Mouse (Mus musculus): ENCODE measurements around the gene Mroh2a. TPM values are rescaled to one million over a fixed set of nuclear protein-coding genes. Genes with fewer than 3 reads are reported as not detected.

The Mroh2a gene
- polyA plus RNA-seq, 1 experiment from 2014 or later: 0.46 TPM

- Histone ChIP-seq H3K9ac (peak overlapping the region; percentile 79), H3K9me3 (replicated peaks) (no peaks in the 10 kb centered on the region), H3K36me3 (peaks cover 51% of the 10 kb centered on the region), H3K27ac (peak overlapping the region; percentile 85), H3K4me1 (peaks cover 40% of the 10 kb centered on the region), H3K4me2 (peak overlapping the region; percentile 63), H3K27me3 (replicated peaks) (no peaks in the 10 kb centered on the region), H3K4me3 (peak overlapping the region; percentile 64)
- ATAC-seq: no peak
- WGBS (ENCODE audit: insufficient replicate concordance): 61% methylated on average over 13 of the region's 13 CpGs
Observed at GRCm38 (mm10) chr1:88275698-88276523, 49.1 kb downstream of the Mroh2a start.

DNA sequence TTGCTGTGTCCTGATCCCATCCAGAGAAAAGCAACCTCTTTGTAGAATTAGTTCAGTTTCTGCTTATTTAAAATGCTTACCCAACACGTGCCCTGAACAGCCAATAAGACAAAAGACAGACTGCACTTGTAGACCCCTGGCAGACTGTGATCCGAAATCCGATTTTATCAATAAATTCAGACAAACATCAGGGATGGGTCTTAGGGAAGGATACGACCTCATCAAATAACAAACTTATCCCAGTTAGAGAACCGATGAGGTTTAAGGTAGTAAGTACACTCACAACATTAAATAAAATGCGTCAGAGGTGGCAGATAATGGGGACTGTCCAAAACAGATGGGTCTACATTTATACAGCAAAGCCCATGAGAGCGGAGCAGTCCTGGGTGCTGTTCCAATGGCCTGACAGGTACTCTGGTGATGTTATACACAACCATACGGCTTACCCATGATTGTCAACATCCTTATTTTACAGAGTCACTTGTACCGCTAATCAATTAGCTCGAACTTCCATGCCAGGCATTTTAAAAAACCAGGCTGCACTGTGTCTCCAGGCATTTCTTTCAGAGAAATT is 49.8 kb downstream of the Mroh2a start:
- H3K4me1 ChIP-seq: peaks cover 40% of the 10 kb centered on the region
- WGBS (ENCODE audit: insufficient replicate concordance): 17% methylated on average over 10 of the region's 10 CpGs
- ATAC-seq: peak; percentile 59
- peak overlapping the region; percentile 85 for H3K27ac ChIP-seq
- no peaks in the 10 kb centered on the region for H3K27me3 ChIP-seq (replicated peaks)
- H3K4me2 ChIP-seq: peak overlapping the region; percentile 63
- peak overlapping the region; percentile 64 for H3K4me3 ChIP-seq
- no peaks in the 10 kb centered on the region for H3K9me3 ChIP-seq (replicated peaks)
- peak overlapping the region; percentile 79 for H3K9ac ChIP-seq
- peaks cover 45% of the 10 kb centered on the region for H3K36me3 ChIP-seq

DNA sequence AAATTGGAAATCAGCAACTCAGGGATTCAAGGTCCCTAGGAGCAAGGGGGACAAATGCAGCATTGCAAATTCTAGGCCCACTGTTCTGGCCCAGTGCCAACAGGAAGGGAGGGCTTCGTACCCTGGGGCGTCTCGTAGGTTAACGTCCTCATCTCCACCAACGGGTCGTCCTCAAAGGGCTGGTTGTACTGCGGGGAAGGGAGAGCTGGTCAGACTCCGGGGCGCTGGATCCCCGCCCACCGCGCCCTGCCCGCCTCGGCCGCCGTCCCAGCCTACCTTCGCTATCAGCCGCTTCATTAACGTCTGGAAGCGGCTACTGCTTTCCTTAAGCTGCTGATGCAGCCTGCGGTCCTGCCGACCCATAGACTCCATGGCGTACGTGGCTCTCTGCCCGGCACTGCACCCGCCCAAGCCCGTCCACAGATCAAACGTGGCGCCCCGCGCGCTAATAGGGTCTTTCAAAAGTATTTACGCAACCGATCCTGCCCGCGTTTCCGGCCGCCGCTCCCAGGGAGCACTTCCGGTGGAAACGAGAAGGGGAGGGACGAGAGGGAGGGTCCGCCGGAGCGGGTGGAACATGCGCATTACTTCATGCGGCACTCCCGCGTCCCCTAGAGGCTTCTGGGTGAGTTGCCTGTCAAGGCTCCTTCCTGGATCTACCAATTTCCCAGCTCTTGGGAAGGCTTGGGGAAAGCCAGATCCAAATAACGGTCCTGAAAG is 50.5 kb downstream of the Mroh2a start, which contains the start of the genes Hjurp and Trpm8:
Gene Hjurp, minus strand, starts transcription at position 536 of the 720 bp plus-strand sequence.
Gene Trpm8, plus strand, starts transcription at position 564 of the 720 bp plus-strand sequence.
- peak within 1 kb of the TSS; percentile 63 for H3K4me2 ChIP-seq
- peak within 1 kb of the TSS; percentile 79 for H3K9ac ChIP-seq
- no peaks in the 10 kb centered on the region for H3K9me3 ChIP-seq (replicated peaks)
- no peaks in the 10 kb centered on the region for H3K27me3 ChIP-seq (replicated peaks)
- ATAC-seq: peak; percentile 92
- WGBS (ENCODE audit: insufficient replicate concordance): 1% methylated on average over 50 of the region's 50 CpGs
- H3K4me1 ChIP-seq: peaks cover 40% of the 10 kb centered on the region
- H3K27ac ChIP-seq: peak within 1 kb of the TSS; percentile 85
- peak within 1 kb of the TSS; percentile 64 for H3K4me3 ChIP-seq
- peaks cover 38% of the 10 kb centered on the region for H3K36me3 ChIP-seq

GRCm38 (mm10) chr1:88277818-88278511 is 51.2 kb downstream of the Mroh2a start:
- Histone ChIP-seq H3K4me2 (peak overlapping the region; percentile 63), H3K36me3 (peaks cover 31% of the 10 kb centered on the region), H3K4me1 (peaks cover 40% of the 10 kb centered on the region), H3K27ac (peak overlapping the region; percentile 85), H3K27me3 (replicated peaks) (no peaks in the 10 kb centered on the region), H3K9ac (peak overlapping the region; percentile 79), H3K9me3 (replicated peaks) (no peaks in the 10 kb centered on the region), H3K4me3 (peak overlapping the region; percentile 64)
- WGBS (ENCODE audit: insufficient replicate concordance): 60% methylated on average over 18 of the region's 18 CpGs
- no peak for ATAC-seq

GRCm38 (mm10) chr1:88279111-88280005 is 52.6 kb downstream of the Mroh2a start:
- 46% methylated on average over 9 of the region's 9 CpGs for WGBS (ENCODE audit: insufficient replicate concordance)
- no peak overlapping the region for H3K27ac ChIP-seq
- no peak overlapping the region for H3K4me2 ChIP-seq
- H3K4me1 ChIP-seq: peaks cover 40% of the 10 kb centered on the region
- H3K4me3 ChIP-seq: no peak overlapping the region
- no peaks in the 10 kb centered on the region for H3K27me3 ChIP-seq (replicated peaks)
- H3K9ac ChIP-seq: no peak overlapping the region
- H3K36me3 ChIP-seq: peaks cover 17% of the 10 kb centered on the region
- no peak for ATAC-seq
- H3K9me3 ChIP-seq (replicated peaks): no peaks in the 10 kb centered on the region; the same call in 1 of the 2 replicates

DNA sequence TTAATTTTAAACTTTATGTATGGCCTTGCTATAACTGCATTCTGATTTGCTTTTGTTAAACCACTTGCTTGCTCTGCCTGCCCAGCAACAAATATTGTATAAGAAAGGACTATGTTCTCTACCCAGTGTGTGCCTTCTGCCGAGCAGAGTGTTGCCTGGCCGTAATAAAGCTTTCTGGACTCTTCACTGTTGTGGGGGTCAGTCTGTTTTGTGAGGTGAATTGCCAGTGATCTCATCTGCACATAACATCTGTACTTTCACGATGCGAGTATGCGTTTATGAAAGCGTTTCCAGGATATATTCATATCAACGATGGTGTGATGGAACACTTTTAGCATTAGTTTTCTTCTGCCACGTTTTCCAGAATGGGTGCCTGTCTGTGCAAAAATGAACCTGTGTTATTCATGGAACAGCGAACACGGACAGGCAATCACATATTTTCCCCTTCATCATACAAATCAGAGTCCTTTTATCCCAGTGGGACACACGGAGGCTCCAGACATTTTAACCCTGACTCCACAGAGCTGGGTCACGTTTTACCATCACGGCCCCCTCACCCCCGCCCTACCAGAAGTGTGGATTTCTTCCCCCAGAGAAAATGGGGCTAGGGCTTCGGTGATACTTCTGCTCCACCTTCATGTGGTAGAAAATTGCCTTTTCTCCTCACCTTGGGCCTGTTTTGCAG is 53.4 kb downstream of the Mroh2a start:
- Histone ChIP-seq H3K4me1 (peaks cover 34% of the 10 kb centered on the region), H3K9ac (no peak overlapping the region), H3K4me3 (no peak overlapping the region), H3K4me2 (no peak overlapping the region), H3K27ac (no peak overlapping the region), H3K36me3 (peaks cover 9% of the 10 kb centered on the region), H3K9me3 (replicated peaks) (peaks cover 7% of the 10 kb centered on the region), H3K27me3 (replicated peaks) (no peaks in the 10 kb centered on the region)
- no peak for ATAC-seq
- 64% methylated on average over 15 of the region's 15 CpGs for WGBS (ENCODE audit: insufficient replicate concordance)

- H3K9me3 ChIP-seq (replicated peaks): peaks cover 17% of the 10 kb centered on the region
- WGBS (ENCODE audit: insufficient replicate concordance): 48% methylated on average over 3 of the region's 3 CpGs
- H3K4me1 ChIP-seq: peaks cover 16% of the 10 kb centered on the region
- no peaks in the 10 kb centered on the region for H3K36me3 ChIP-seq
- H3K27ac ChIP-seq: no peak overlapping the region
- H3K27me3 ChIP-seq (replicated peaks): no peaks in the 10 kb centered on the region
- no peak overlapping the region for H3K4me2 ChIP-seq
- H3K9ac ChIP-seq: no peak overlapping the region
- ATAC-seq: no peak
- H3K4me3 ChIP-seq: no peak overlapping the region
Observed at GRCm38 (mm10) chr1:88282301-88282700, 55.5 kb downstream of the Mroh2a start.

DNA sequence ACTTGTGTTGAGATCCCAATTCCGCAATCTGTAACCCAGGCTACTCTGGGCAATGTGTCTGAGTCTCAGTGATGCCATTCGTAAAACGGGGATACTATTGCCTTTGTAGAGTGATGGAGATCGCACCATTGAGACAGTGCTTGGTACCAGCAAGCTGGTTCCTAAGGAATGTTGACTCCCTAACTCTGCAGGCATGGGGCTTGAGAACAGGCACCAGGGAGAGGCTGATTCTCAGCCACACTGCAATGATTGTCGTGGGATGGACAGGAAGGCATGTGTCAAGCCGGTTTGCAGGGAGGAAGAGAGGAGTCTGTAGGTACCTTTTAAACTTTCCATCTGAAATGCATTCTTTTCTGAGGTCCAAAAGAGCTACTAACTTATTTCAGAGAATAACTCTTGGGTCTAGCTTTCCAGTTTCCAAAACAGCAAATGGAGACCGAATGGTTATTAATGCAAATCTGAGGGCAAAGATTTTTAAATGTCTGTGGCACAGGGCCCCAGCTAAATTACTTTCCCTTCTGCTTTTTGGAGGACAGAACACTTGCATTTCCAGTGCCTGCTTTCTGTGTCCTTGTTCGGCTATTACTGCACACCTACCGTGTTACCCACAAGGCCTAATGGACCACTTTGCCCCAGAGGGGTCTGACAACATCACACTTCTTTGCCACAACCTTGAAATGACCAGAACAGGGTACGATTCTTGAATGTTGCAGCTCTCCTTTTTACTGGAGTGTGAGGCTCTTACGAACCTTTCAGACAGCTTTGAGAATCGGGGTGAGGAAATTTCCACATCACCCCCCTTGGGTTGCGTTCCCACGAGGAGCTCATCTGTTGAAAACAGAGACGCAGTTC is 56.8 kb downstream of the Mroh2a start:
- Histone ChIP-seq H3K9ac (no peak overlapping the region), H3K4me2 (no peak overlapping the region), H3K27ac (no peak overlapping the region), H3K9me3 (replicated peaks) (peaks cover 17% of the 10 kb centered on the region), H3K36me3 (no peaks in the 10 kb centered on the region), H3K27me3 (replicated peaks) (no peaks in the 10 kb centered on the region), H3K4me1 (peaks cover 8% of the 10 kb centered on the region; the same call in 1 of the 2 replicates), H3K4me3 (no peak overlapping the region)
- no peak for ATAC-seq
- 62% methylated on average over 15 of the region's 15 CpGs for WGBS (ENCODE audit: insufficient replicate concordance)

GRCm38 (mm10) chr1:88284228-88284945 is 57.6 kb downstream of the Mroh2a start:
- Histone ChIP-seq H3K9ac (no peak overlapping the region), H3K27ac (no peak overlapping the region)

More at GRCm38 (mm10) chr1:88284228-88284945, 57.6 kb downstream of the Mroh2a start:
- Histone ChIP-seq H3K9me3 (replicated peaks) (peaks cover 17% of the 10 kb centered on the region), H3K4me3 (no peak overlapping the region), H3K27me3 (replicated peaks) (no peaks in the 10 kb centered on the region), H3K4me1 (peaks cover 7% of the 10 kb centered on the region; the same call in 1 of the 2 replicates), H3K4me2 (no peak overlapping the region), H3K36me3 (no peaks in the 10 kb centered on the region)
- WGBS (ENCODE audit: insufficient replicate concordance): 47% methylated on average over 10 of the region's 10 CpGs
- peak; percentile 31 for ATAC-seq
